Mouse (Mus musculus) heart, embryonic 11.5 days (tissue): Measurements from ENCODE around the gene Plekhg1. TPM values are rescaled to one million over a fixed set of nuclear protein-coding genes. Genes with fewer than 3 reads are reported as not detected.
A peak's percentile ranks its signal among the peaks of the same experiment; 100 is the strongest.

ENCODE experiments used
- ATAC-seq: fragments of 200-750 bp; cut with Nextera tagmentation; replicated peaks from 2 replicates; pipeline ENCODE4 v1.8.0; 2017; ENCODE audit warnings: moderate library complexity; ENCODE audit not compliant: insufficient number of reproducible peaks, low FRiP score, low TSS enrichment
- H3K27ac ChIP-seq: fragments of 300-500 bp; sonication (generic); 2 replicates; pipeline ENCODE4 v1.5.1; 2014; ENCODE audit warnings: mild to moderate bottlenecking, low read depth, low read length
- H3K27me3 ChIP-seq: fragments of 300-500 bp; sonication (generic); 2 replicates; pipeline ENCODE4 v1.6.1; 2014; ENCODE audit warnings: mild to moderate bottlenecking, low read length, mixed read lengths; ENCODE audit not compliant: control insufficient read depth, insufficient read depth
- H3K36me3 ChIP-seq: fragments of 300-500 bp; sonication (generic); 2 replicates; pipeline ENCODE4 v1.6.1; 2014; ENCODE audit warnings: mild to moderate bottlenecking, low read length, moderate library complexity, mixed read lengths; ENCODE audit not compliant: control insufficient read depth, insufficient read depth
- H3K4me1 ChIP-seq: fragments of 300-500 bp; sonication (generic); 2 replicates; pipeline ENCODE4 v1.6.1; 2014; ENCODE audit warnings: low read length; ENCODE audit not compliant: control insufficient read depth, insufficient read depth
- H3K4me2 ChIP-seq: fragments of 300-500 bp; sonication (generic); 2 replicates; pipeline ENCODE4 v1.6.1; 2014; ENCODE audit warnings: mild to moderate bottlenecking, moderate library complexity
- H3K4me3 ChIP-seq: fragments of 300-500 bp; sonication (generic); 2 replicates; pipeline ENCODE4 v1.5.1; 2014; ENCODE audit warnings: low read depth, low read length
- H3K9ac ChIP-seq: fragments of 300-500 bp; sonication (generic); 2 replicates; pipeline ENCODE4 v1.6.1; 2014; ENCODE audit warnings: mild to moderate bottlenecking, low read depth, low read length, moderate library complexity
- H3K9me3 ChIP-seq: fragments of 300-500 bp; sonication (generic); replicated peaks from 2 replicates; pipeline ENCODE4 v1.6.1; 2016; ENCODE audit warnings: low read length; ENCODE audit not compliant: control insufficient read depth
- WGBS: fragments of 180-500 bp; shearing (Covaris S2); extraction: QIAGEN DNeasy Blood & Tissue Kit; methylation state at CpG from one replicate; pipeline ENCODE4 v1.1.7; 2014; ENCODE audit not compliant: insufficient replicate concordance; 5-methylcytosine and 5-hydroxymethylcytosine counted together
- polyA plus RNA-seq: library from polyadenylated mRNA; unstranded; fragments of >200 nt; fragmentation: Nextera tagmentation; extraction: Ambion mirVana; gene quantifications from 2 replicates; pipeline ENCODE4 v1.2.1, GENCODE M21; 2014

Gene Plekhg1
- polyA plus RNA-seq, 1 experiment from 2014 or later = 6.2 TPM

DNA sequence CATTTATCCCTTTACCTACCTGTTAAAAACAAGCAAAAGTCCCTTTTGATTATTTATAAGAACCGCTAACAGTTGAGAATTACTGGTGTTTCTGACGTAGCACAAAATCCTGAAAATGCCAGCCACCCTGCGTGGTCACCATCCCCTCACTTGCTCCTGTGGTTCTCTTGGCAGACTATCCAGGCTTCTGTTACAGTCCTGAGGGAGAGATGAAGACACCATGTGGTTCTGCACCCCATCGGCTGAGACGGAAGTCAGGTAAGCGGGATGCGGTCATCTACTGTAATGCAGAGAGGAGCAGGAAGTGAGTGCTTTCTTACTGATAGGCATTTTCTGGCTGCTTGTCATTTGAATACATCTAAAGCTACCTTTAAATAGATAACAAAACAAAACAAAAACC lies 207.2 kb downstream of the Plekhg1 start:
- Histone ChIP-seq H3K4me2 (no peak overlapping the region), H3K9me3 (no peaks in the 10 kb centered on the region), H3K9ac (no peak overlapping the region), H3K27ac (no peak overlapping the region), H3K36me3 (no peaks in the 10 kb centered on the region), H3K27me3 (no peaks in the 10 kb centered on the region), H3K4me3 (no peak overlapping the region), H3K4me1 (no peaks in the 10 kb centered on the region)
- 87% methylated on average over 7 of the region's 7 CpGs for WGBS
- ATAC-seq = no peak

DNA sequence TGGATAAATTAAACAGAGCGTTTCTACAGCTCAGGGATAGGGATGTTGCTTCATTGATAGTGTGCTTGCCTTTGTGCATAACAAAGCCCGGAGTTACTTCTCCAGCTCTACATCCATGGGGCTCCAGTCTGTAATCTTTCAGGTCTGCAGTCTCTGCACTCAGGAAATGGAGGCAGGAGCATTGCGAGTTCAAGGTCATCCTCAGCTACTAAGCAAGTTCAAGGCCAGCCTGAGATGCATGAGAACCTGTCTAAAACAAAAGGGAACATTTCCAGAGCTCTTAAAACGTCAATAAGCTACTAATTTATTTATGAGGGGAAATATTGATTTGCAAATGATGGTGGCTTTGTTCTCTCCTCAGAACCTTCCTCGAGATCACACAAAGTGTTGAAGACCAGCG lies 209.1 kb downstream of the Plekhg1 start:
- WGBS = 80% methylated on average over 6 of the region's 6 CpGs

DNA sequence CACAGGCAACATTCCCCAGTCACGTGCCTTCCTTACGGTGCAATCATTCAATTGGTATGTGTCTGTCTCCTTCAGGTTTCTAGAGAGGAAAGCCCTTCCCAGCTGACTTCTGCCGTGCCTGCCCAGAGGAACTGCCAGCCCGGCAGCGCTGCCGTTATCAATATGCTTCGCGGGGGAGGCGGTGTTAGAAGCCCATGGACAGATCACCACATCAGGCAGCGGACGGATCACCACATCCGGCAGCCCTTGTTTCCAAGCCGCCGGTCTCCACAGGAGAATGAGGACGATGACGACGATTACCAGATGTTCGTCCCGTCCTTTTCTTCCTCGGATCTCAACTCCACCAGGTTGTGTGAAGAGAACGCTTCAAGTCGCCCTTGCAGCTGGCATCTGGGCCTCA lies 216.3 kb downstream of the Plekhg1 start:
- H3K4me2 ChIP-seq = peak overlapping the region; percentile 38
- 0 out of 2 replicates have a peak overlapping the region, but pooled peaks have one; percentile 1 for H3K4me3 ChIP-seq
- H3K36me3 ChIP-seq = peaks cover 5% of the 10 kb centered on the region
- no peak for ATAC-seq
- WGBS = 55% methylated on average over 22 of the region's 22 CpGs
- no peak overlapping the region for H3K9ac ChIP-seq
- peaks cover 2% of the 10 kb centered on the region; the same call in 1 of the 2 replicates for H3K27me3 ChIP-seq
- H3K9me3 ChIP-seq = no peaks in the 10 kb centered on the region
- H3K27ac ChIP-seq = no peak overlapping the region
- peaks cover 3% of the 10 kb centered on the region; the same call in 1 of the 2 replicates for H3K4me1 ChIP-seq

More for the DNA sequence above, 209.1 kb downstream of the Plekhg1 start:
- no peak overlapping the region for H3K9ac ChIP-seq
- 0 out of 2 replicates have a peak, but pooled peaks cover 2% of the 10 kb centered on the region for H3K27me3 ChIP-seq
- H3K4me2 ChIP-seq = no peak overlapping the region
- no peaks in the 10 kb centered on the region for H3K4me1 ChIP-seq
- no peaks in the 10 kb centered on the region for H3K36me3 ChIP-seq
- ATAC-seq = no peak
- no peaks in the 10 kb centered on the region for H3K9me3 ChIP-seq
- H3K27ac ChIP-seq = no peak overlapping the region
- H3K4me3 ChIP-seq = no peak overlapping the region

DNA sequence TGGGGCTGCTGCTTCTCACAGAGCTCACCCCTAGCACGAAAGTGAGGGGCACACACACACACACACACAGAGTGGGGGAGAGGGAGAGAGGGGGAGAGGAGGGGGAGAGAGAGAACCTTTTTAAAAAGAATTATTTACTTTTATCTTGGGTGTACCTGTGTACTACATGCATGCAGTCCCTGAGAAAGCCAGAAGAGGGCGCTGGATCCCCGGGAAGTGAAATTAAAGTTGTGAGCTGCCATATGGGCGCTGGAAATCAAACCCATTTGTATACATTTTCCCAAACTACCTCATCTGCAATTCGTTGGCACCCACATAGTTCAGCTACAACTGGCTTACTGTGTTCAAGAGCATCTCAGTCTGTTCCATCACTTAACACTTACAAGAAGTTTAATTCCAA lies 218.4 kb downstream of the Plekhg1 start:
- Histone ChIP-seq H3K36me3 (peaks cover 5% of the 10 kb centered on the region), H3K4me2 (no peak overlapping the region), H3K9ac (no peak overlapping the region), H3K4me3 (no peak overlapping the region), H3K4me1 (peaks cover 3% of the 10 kb centered on the region; the same call in 1 of the 2 replicates), H3K9me3 (no peaks in the 10 kb centered on the region), H3K27me3 (no peaks in the 10 kb centered on the region; the same call in 1 of the 2 replicates), H3K27ac (no peak overlapping the region)
- WGBS = 70% methylated on average over 5 of the region's 5 CpGs
- no peak for ATAC-seq

DNA sequence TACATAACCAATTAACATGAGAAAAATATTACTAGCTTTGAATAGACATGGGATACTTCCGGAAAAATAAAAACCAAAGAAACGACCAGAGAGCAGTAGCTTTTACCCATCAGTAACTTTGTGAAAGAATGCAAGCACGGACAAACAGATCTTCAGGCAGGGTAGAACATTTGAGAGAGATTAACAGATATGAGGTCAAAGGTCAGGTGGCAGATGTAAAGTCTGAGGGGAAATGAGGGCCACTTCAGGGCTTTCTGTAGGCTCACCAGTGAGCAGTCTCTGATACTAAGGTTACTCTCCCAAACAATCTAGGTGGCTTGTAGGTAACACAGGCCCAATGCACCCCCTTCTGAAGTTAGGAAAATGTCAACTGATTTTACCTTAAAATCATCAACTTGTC lies 228.9 kb downstream of the Plekhg1 start:
- no peak overlapping the region for H3K4me2 ChIP-seq
- H3K4me3 ChIP-seq = no peak overlapping the region
- H3K9ac ChIP-seq = no peak overlapping the region
- WGBS = 69% methylated on average over 3 of the region's 3 CpGs
- no peaks in the 10 kb centered on the region for H3K36me3 ChIP-seq
- H3K27ac ChIP-seq = no peak overlapping the region
- no peaks in the 10 kb centered on the region for H3K27me3 ChIP-seq
- no peaks in the 10 kb centered on the region for H3K9me3 ChIP-seq
- H3K4me1 ChIP-seq = no peaks in the 10 kb centered on the region
- no peak for ATAC-seq

DNA sequence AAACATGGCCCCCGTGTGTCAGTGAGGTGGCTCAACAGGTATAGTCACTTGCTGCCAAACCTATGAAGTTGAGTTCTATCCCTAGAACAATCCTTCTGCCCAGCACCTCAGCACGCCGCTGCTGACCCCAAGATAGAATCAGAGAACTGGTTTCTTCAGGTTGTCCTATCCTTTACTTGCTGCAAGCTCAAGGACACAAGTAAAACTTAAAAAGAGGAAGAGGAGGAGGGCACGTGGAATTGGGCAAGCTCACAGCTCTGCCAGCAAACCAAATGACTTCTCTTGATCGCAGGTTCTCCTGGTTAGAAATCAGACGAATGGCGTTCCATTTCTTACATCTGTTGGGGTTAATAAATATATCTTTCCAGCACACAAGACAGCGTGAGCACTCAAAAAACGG lies 232.1 kb downstream of the Plekhg1 start:
- H3K9me3 ChIP-seq = no peaks in the 10 kb centered on the region
- no peak overlapping the region for H3K9ac ChIP-seq
- H3K4me1 ChIP-seq = peaks cover 9% of the 10 kb centered on the region; the same call in 1 of the 2 replicates
- H3K4me2 ChIP-seq = peak overlapping the region; percentile 84
- H3K36me3 ChIP-seq = no peaks in the 10 kb centered on the region
- no peak overlapping the region for H3K4me3 ChIP-seq
- H3K27ac ChIP-seq = 0 out of 2 replicates have a peak overlapping the region, but pooled peaks have one; percentile 95
- WGBS = 87% methylated on average over 9 of the region's 9 CpGs
- ATAC-seq = no peak
- no peaks in the 10 kb centered on the region for H3K27me3 ChIP-seq

DNA sequence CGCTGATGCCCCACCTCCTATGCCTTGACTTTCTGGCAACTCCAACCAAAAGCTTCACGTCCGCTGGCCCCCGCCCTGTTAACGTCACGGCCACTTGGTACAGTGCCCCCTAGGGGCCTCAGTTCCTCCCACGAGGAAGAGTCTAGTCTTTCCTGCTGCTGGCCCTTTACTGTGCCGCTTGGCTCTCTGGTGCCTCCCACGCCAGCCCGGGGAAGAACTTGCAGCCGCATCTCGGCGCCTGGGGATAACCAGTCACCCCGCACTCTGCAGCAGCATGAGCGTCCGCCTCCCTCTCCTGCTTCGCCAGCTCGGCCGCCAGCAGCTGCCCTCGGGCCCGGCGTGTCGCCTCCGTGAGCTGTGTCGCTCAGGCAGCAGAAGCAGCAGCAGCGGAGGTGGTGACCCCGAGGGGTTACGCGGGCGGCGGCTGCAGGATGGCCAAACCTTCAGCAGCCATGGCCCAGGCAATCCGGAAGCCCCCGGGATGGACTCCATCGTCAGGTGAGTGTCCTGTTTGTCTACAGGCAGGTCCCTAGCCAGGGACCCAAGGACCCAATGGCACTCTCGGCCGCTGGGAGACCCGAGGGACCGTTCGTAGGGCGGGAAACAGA lies 232.9 kb downstream of the Plekhg1 start, which contains the start of gene Mthfd1l:
TSS of gene Mthfd1l (plus strand) at position 138 of the 608 bp plus-strand sequence.
- peaks cover 14% of the 10 kb centered on the region; the same call in 1 of the 2 replicates for H3K4me1 ChIP-seq
- peak within 1 kb of the TSS; percentile 95 for H3K27ac ChIP-seq
- peak within 1 kb of the TSS; percentile 64 for H3K4me3 ChIP-seq
- H3K36me3 ChIP-seq = no peaks in the 10 kb centered on the region
- no peaks in the 10 kb centered on the region for H3K9me3 ChIP-seq
- H3K9ac ChIP-seq = peak within 1 kb of the TSS; percentile 83
- no peaks in the 10 kb centered on the region for H3K27me3 ChIP-seq
- peak; percentile 79 for ATAC-seq
- under 1% methylated on average over 40 of the region's 40 CpGs for WGBS
- H3K4me2 ChIP-seq = peak within 1 kb of the TSS; percentile 84

DNA sequence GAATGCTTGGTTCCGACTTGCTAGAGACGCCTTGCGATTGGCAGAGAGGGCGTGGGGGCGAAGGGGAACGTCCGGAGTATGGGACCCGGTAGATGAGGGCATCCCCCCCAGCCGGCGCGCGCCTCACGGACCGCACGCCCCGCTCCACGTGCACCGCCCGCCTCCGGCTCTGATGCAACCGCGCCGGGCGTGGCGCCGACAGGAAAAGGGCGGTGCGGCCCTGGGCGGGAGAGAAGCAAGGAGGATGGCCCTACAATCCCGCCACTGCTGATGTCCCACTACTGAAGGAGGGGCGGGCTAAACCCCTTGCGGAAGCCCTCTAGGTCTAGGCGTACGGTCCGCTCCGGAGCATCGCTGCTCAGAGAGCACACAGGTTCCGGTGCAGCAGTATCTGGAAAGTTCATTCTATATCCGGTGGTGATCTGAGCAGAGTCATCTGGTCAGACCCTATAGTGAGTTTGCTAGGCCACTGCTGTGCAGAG lies 233.5 kb downstream of the Plekhg1 start:
- Histone ChIP-seq H3K4me3 (peak overlapping the region; percentile 64), H3K27ac (peak overlapping the region; percentile 95), H3K36me3 (no peaks in the 10 kb centered on the region), H3K9ac (peak overlapping the region; percentile 83), H3K9me3 (no peaks in the 10 kb centered on the region), H3K27me3 (no peaks in the 10 kb centered on the region), H3K4me2 (peak overlapping the region; percentile 84), H3K4me1 (peaks cover 14% of the 10 kb centered on the region; the same call in 1 of the 2 replicates)
- WGBS = under 1% methylated on average over 39 of the region's 39 CpGs
- ATAC-seq = peak; percentile 90
